Mouse (Mus musculus) heart, adult 2 months (tissue): ENCODE results near the gene Dnajc8. TPM values are rescaled to one million over a fixed set of nuclear protein-coding genes. Genes with fewer than 3 reads are reported as not detected.

Experiments used
- DNase-seq, 2 experiments: peaks; one replicate each; pipeline ENCODE4 v3.0.0; 2021
- H3K27ac ChIP-seq: fragments of 200-600 bp; 2 replicates; pipeline ENCODE4 v1.8.1; 2022
- H3K27me3 ChIP-seq: fragments of 200-500 bp; 2 replicates; pipeline ENCODE4 v1.6.1; 2012; ENCODE audit warnings: mild to moderate bottlenecking, low read length, inconsistent platforms, mixed read lengths; ENCODE audit not compliant: control insufficient read depth, insufficient read depth
- H3K36me3 ChIP-seq: fragments of 200-500 bp; 2 replicates; pipeline ENCODE4 v1.6.1; 2012; ENCODE audit warnings: low read length, inconsistent platforms; ENCODE audit not compliant: control insufficient read depth, insufficient read depth
- H3K4me1 ChIP-seq: fragments of 200-500 bp; 2 replicates; pipeline ENCODE4 v1.6.1; 2011; ENCODE audit warnings: low read length; ENCODE audit not compliant: control insufficient read depth, insufficient read depth
- H3K4me3 ChIP-seq: fragments of 200-600 bp; 2 replicates; pipeline ENCODE4 v1.8.1; 2022
- H3K79me2 ChIP-seq: fragments of 200-500 bp; replicated peaks from 2 replicates; pipeline ENCODE4 v1.6.1; 2012; ENCODE audit warnings: mild to moderate bottlenecking, inconsistent platforms, low read length, moderate library complexity, mixed read lengths; ENCODE audit not compliant: control insufficient read depth, insufficient read depth
- H3K9ac ChIP-seq: fragments of 200-500 bp; 2 replicates; pipeline ENCODE4 v1.6.1; 2012; ENCODE audit warnings: low read depth, mild to moderate bottlenecking, control low read depth, inconsistent platforms, low read length, mixed read lengths
- CTCF ChIP-seq: fragments of 200-600 bp; IDR thresholded peaks from 2 replicates; pipeline ENCODE4 v1.8.1; 2022; ENCODE audit warnings: antibody characterized with exemption, mild to moderate bottlenecking, moderate library complexity
- EP300 ChIP-seq: fragments of 200-500 bp; IDR thresholded peaks from 2 replicates; pipeline ENCODE4 v1.6.1; 2011; ENCODE audit warnings: low read depth, low read length, control low read depth; ENCODE audit not compliant: insufficient read depth
- POLR2A ChIP-seq: fragments of 200-500 bp; IDR thresholded peaks from 2 replicates; pipeline ENCODE4 v1.6.1; 2011; ENCODE audit warnings: mild to moderate bottlenecking, low read depth, low read length, control low read depth; ENCODE audit not compliant: insufficient read depth
- WGBS: fragments of 180-500 bp; shearing (Covaris S2); methylation state at CpG from one replicate; pipeline ENCODE4 v1.1.7; 2018; 5-methylcytosine and 5-hydroxymethylcytosine counted together
- intact Hi-C: fragments of 180-260 bp; cut with DNase I; formaldehyde crosslinking; loops from one replicate; pipeline ENCODE4 v1.15.1; 2025
- polyA plus RNA-seq: library from polyadenylated mRNA; depleted of rRNA; stranded (reverse); fragments of >200 nt; gene quantifications from 2 replicates; pipeline ENCODE4 v1.2.3, GENCODE M21; 2012
- total RNA-seq, 2 experiments: library from RNA; stranded (reverse); gene quantifications; 2 replicates each; pipeline ENCODE4 v1.2.3; 2021

Dnajc8 gene
- total and polyA plus RNA-seq, 3 experiments, result 29.1 to 58.8 (median 53.3) TPM

DNA sequence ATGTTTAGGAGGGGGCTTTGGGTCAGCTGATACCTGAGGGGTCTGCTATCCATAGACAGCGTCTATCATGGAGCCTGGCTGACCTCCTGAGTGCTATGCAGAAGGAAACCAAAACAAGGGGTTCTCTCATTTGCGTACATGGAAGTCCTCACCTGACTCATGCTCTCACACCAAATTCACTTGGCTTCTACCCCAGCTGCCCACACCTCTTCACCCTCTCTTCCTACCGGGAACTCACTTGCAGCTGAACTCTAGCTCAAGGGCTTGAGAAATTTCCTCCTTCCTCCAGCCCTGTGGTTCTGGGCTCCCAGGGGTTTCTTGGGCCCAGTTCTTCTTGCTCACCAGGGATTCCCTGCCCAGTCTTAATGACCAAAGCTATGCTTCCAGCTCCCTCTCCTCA lies 27.9 kb downstream of the Dnajc8 start:
- no peaks in the 10 kb centered on the region for H3K4me1 ChIP-seq
- no peak for DNase-seq
- TF ChIP-seq POLR2A (no peak), EP300 (no peak), CTCF (no peak)
- H3K4me3 ChIP-seq, result no peak overlapping the region
- no peak overlapping the region for H3K27ac ChIP-seq
- WGBS, result 60% methylated on average over 3 of the region's 3 CpGs
- no peaks in the 10 kb centered on the region for H3K27me3 ChIP-seq
- no peaks in the 10 kb centered on the region for H3K36me3 ChIP-seq
- H3K9ac ChIP-seq, result no peak overlapping the region
- H3K79me2 ChIP-seq, result no peaks in the 10 kb centered on the region
- intact Hi-C loops, result no loop called here

- Histone ChIP-seq H3K4me1 (no peaks in the 10 kb centered on the region), H3K79me2 (no peaks in the 10 kb centered on the region), H3K36me3 (no peaks in the 10 kb centered on the region), H3K9ac (no peak within 1 kb of the TSS), H3K4me3 (no peak within 1 kb of the TSS), H3K27me3 (no peaks in the 10 kb centered on the region), H3K27ac (no peak within 1 kb of the TSS)
- intact Hi-C loops, result no loop called here
- WGBS, result 31% methylated on average over 4 of the region's 4 CpGs
- TF ChIP-seq POLR2A, result peak; percentile 55
- TF ChIP-seq CTCF, result no peak
- peak; percentile 48 to 73 for DNase-seq
Measured at GRCm38 (mm10) chr4:132563965-132564364, 28.6 kb downstream of the Dnajc8 start, which contains the start of gene Ptafr. Gene Ptafr (plus strand): TSS chr4:132564067.

GRCm38 (mm10) chr4:132565089-132565747 lies 29.9 kb downstream of the Dnajc8 start:
- Histone ChIP-seq H3K79me2 (no peaks in the 10 kb centered on the region), H3K9ac (no peak overlapping the region), H3K4me3 (no peak overlapping the region), H3K27me3 (no peaks in the 10 kb centered on the region), H3K27ac (no peak overlapping the region), H3K36me3 (no peaks in the 10 kb centered on the region), H3K4me1 (no peaks in the 10 kb centered on the region)
- intact Hi-C loops, result no loop called here
- TF ChIP-seq POLR2A, result no peak
- TF ChIP-seq EP300, result no peak
- no peak for TF ChIP-seq CTCF
- 73% methylated on average over 12 of the region's 12 CpGs for WGBS
- no peak for DNase-seq

DNA sequence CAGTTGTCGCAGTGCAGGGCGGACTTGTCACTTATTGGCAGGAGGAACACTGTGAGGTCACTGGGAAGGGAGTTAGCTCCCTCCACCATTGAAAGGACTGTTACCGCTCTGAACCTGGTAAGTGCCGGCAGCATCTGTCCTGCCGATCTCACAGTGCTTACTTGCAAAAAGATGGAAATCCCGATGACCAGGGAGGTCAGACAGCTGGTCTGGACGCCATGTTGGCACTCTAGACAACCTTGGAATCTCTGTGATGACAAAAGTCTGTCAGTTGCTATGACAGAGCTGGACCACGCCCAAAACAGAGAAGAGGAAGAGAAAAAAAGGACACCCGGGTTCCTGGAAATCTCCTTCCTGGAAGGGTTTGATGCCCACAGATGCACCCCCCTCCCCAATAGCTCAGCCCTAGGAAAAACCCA lies 32.0 kb downstream of the Dnajc8 start:
- peak in 1 of 2 experiments; percentile 50 for DNase-seq
- Histone ChIP-seq H3K79me2 (no peaks in the 10 kb centered on the region), H3K27ac (no peak overlapping the region), H3K4me3 (no peak overlapping the region), H3K27me3 (no peaks in the 10 kb centered on the region), H3K36me3 (no peaks in the 10 kb centered on the region), H3K4me1 (no peaks in the 10 kb centered on the region), H3K9ac (no peak overlapping the region)
- WGBS, result 42% methylated on average over 9 of the region's 9 CpGs
- intact Hi-C loops, result no loop called here
- TF ChIP-seq EP300, result no peak
- no peak for TF ChIP-seq POLR2A
- no peak for TF ChIP-seq CTCF

- H3K9ac ChIP-seq, result no peak overlapping the region
- H3K4me1 ChIP-seq, result peaks cover 6% of the 10 kb centered on the region
- H3K4me3 ChIP-seq, result no peak overlapping the region
- H3K36me3 ChIP-seq, result no peaks in the 10 kb centered on the region
- no peak for DNase-seq
- peak; percentile 58 for TF ChIP-seq CTCF
- TF ChIP-seq EP300, result no peak
- H3K27ac ChIP-seq, result no peak overlapping the region
- no peaks in the 10 kb centered on the region for H3K27me3 ChIP-seq
- intact Hi-C loops, result no loop called here
- H3K79me2 ChIP-seq, result no peaks in the 10 kb centered on the region
- WGBS, result 97% methylated on average over 5 of the region's 5 CpGs
Measured at GRCm38 (mm10) chr4:132569115-132569514, 33.8 kb downstream of the Dnajc8 start.

GRCm38 (mm10) chr4:132571190-132571589 lies 35.8 kb downstream of the Dnajc8 start:
- 90% methylated on average over 9 of the region's 9 CpGs for WGBS
- Histone ChIP-seq H3K36me3 (no peaks in the 10 kb centered on the region), H3K27ac (no peak overlapping the region), H3K4me1 (peaks cover 6% of the 10 kb centered on the region), H3K4me3 (no peak overlapping the region), H3K9ac (no peak overlapping the region), H3K27me3 (no peaks in the 10 kb centered on the region), H3K79me2 (no peaks in the 10 kb centered on the region)
- intact Hi-C loops, result loop anchor here (5.0 kb wide), 1 partner anchor 46 kb away; no protein-coding TSS in a partner anchor
- DNase-seq, result no peak
- TF ChIP-seq CTCF, result no peak
